Mouse (Mus musculus) CH12.LX (cell line): ENCODE measurements at regions not wholly inside any gene's neighbourhood (a gene's known extent, or its start where the extent isn't known, plus 50 kb on each side); places are given as distances from the start of the nearest gene placed in this dataset.

Source experiments
- DNase-seq: peaks from one replicate; pipeline ENCODE4 v3.0.0-alpha.2; 2013; ENCODE audit errors: extremely low read depth
- H3K27ac ChIP-seq: 2 replicates; pipeline ENCODE4 v1.5.1; 2012; ENCODE audit warnings: low read depth, mild to moderate bottlenecking, control low read depth, moderate library complexity; ENCODE audit not compliant: insufficient read depth
- H3K27me3 ChIP-seq: replicated peaks from 2 replicates; pipeline ENCODE3; 2012; ENCODE audit warnings: inconsistent platforms
- H3K36me3 ChIP-seq, 2 experiments: replicated peaks in 1 of 2; 2 replicates each; pipeline versions ENCODE3 to v1.6.1; 2012; ENCODE audit warnings: inconsistent platforms in 1 of 2, low read length in 1 of 2, mild to moderate bottlenecking in 1 of 2, mixed read lengths in 1 of 2, moderate library complexity in 1 of 2; ENCODE audit not compliant: control insufficient read depth in 1 of 2, insufficient read depth in 1 of 2
- H3K4me1 ChIP-seq, 2 experiments: 2 replicates each; pipeline ENCODE4 v1.6.1; 2012; ENCODE audit warnings: inconsistent platforms in 1 of 2, moderate library complexity in 1 of 2; ENCODE audit not compliant: insufficient read depth in 2 of 2, control insufficient read depth in 1 of 2
- H3K4me2 ChIP-seq: 2 replicates; pipeline ENCODE4 v1.6.1; 2012; ENCODE audit warnings: low read depth, mild to moderate bottlenecking, control low read depth; ENCODE audit not compliant: poor library complexity, insufficient read depth, severe bottlenecking
- H3K4me3 ChIP-seq, 3 experiments: fragments of 150-350 bp in 1 of 3; sonication (generic) in 1 of 3; replicated peaks in 1 of 3; 2 replicates each; pipeline versions ENCODE3 to v1.5.1; 2011 to 2012; ENCODE audit warnings: low read depth in 2 of 3, low read length in 2 of 3, mild to moderate bottlenecking in 2 of 3, moderate library complexity in 2 of 3, control low read depth in 1 of 3, improper control_type of control experiment in 1 of 3, inconsistent platforms in 1 of 3, mixed read lengths in 1 of 3; ENCODE audit not compliant: poor library complexity in 1 of 3
- H3K79me2 ChIP-seq: replicated peaks from 2 replicates; pipeline ENCODE4 v1.6.1; 2012; ENCODE audit warnings: mild to moderate bottlenecking, moderate library complexity; ENCODE audit not compliant: control insufficient read depth, poor library complexity, insufficient read depth, severe bottlenecking; ENCODE audit errors: extremely low read depth
- H3K9ac ChIP-seq: 2 replicates; pipeline ENCODE4 v1.6.1; 2012; ENCODE audit warnings: low read depth, mild to moderate bottlenecking, control low read depth, moderate library complexity; ENCODE audit not compliant: insufficient read depth
- H3K9me3 ChIP-seq: replicated peaks from 2 replicates; pipeline ENCODE3; 2012; ENCODE audit warnings: low read length, inconsistent platforms, mixed read lengths
- CHD2 ChIP-seq: IDR thresholded peaks from 2 replicates; pipeline ENCODE4 v1.6.1; 2011; ENCODE audit warnings: low read length, improper control_type of control experiment
- CTCF ChIP-seq, 2 experiments: IDR thresholded peaks in 1 of 2; conservative IDR thresholded peaks in 1 of 2; 2 replicates each; pipeline ENCODE4 v1.5.1; 2011 to 2012; ENCODE audit warnings: low read depth in 2 of 2, low read length in 2 of 2, improper control_type of control experiment in 1 of 2, inconsistent platforms in 1 of 2, mild to moderate bottlenecking in 1 of 2, moderate library complexity in 1 of 2
- E2F4 ChIP-seq: IDR thresholded peaks from 2 replicates; pipeline ENCODE4 v1.6.1; 2011; ENCODE audit warnings: low read depth, low read length, improper control_type of control experiment; ENCODE audit not compliant: insufficient replicate concordance
- GABPA ChIP-seq: IDR thresholded peaks from 2 replicates; pipeline ENCODE4 v1.6.1; 2012; ENCODE audit warnings: low read depth, low read length, improper control_type of control experiment, inconsistent platforms; ENCODE audit not compliant: insufficient replicate concordance
- JUN ChIP-seq: IDR thresholded peaks from 2 replicates; pipeline ENCODE4 v1.6.1; 2011; ENCODE audit warnings: low read depth, mild to moderate bottlenecking, low read length, improper control_type of control experiment, moderate library complexity; ENCODE audit not compliant: insufficient read depth
- JUND ChIP-seq: conservative IDR thresholded peaks from 2 replicates; pipeline ENCODE4 v1.6.1; 2011; ENCODE audit warnings: low read depth, low read length, improper control_type of control experiment
- KAT2A ChIP-seq: IDR thresholded peaks from 2 replicates; pipeline ENCODE4 v1.6.1; 2012; ENCODE audit warnings: low read length, improper control_type of control experiment, inconsistent platforms; ENCODE audit not compliant: insufficient replicate concordance
- MAZ ChIP-seq: IDR thresholded peaks from 2 replicates; pipeline ENCODE4 v1.6.1; 2012; ENCODE audit warnings: low read depth, mild to moderate bottlenecking, inconsistent platforms, low read length, improper control_type of control experiment, moderate library complexity
- MYC ChIP-seq: IDR thresholded peaks from 2 replicates; pipeline ENCODE4 v1.6.1; 2011; ENCODE audit warnings: low read depth, mild to moderate bottlenecking, improper control_type of control experiment, low read length
- NELFE ChIP-seq: IDR thresholded peaks from 2 replicates; pipeline ENCODE4 v1.6.1; 2011; ENCODE audit warnings: low read depth, low read length, improper control_type of control experiment
- PAX5 ChIP-seq: IDR thresholded peaks from 2 replicates; pipeline ENCODE4 v1.6.1; 2012; ENCODE audit warnings: low read length, inconsistent platforms, mixed read lengths
- POLR2A ChIP-seq: IDR thresholded peaks from 2 replicates; pipeline ENCODE4 v1.6.1; 2011; ENCODE audit warnings: low read depth, mild to moderate bottlenecking, improper control_type of control experiment, low read length
- POLR2AphosphoS2 ChIP-seq: IDR thresholded peaks from 2 replicates; pipeline ENCODE4 v1.6.1; 2011; ENCODE audit warnings: low read depth, low read length, improper control_type of control experiment
- RAD21 ChIP-seq: IDR thresholded peaks from 2 replicates; pipeline ENCODE4 v1.6.1; 2011; ENCODE audit warnings: low read depth, mild to moderate bottlenecking, low read length, improper control_type of control experiment, moderate library complexity
- SMC3 ChIP-seq: IDR thresholded peaks from 2 replicates; pipeline ENCODE4 v1.6.1; 2011; ENCODE audit warnings: low read depth, low read length, improper control_type of control experiment
- TBP ChIP-seq: conservative IDR thresholded peaks from 2 replicates; pipeline ENCODE4 v1.6.1; 2011; ENCODE audit warnings: low read depth, low read length, improper control_type of control experiment
- TCF12 ChIP-seq: IDR thresholded peaks from 2 replicates; pipeline ENCODE4 v1.6.1; 2014; ENCODE audit warnings: low read depth, mild to moderate bottlenecking, inconsistent platforms, low read length, improper control_type of control experiment
- UBTF ChIP-seq: IDR thresholded peaks from 2 replicates; pipeline ENCODE4 v1.6.1; 2012; ENCODE audit warnings: low read depth, mild to moderate bottlenecking, inconsistent platforms, low read length, improper control_type of control experiment, moderate library complexity
- ZC3H11A ChIP-seq: IDR thresholded peaks from 2 replicates; pipeline ENCODE4 v1.6.1; 2012; ENCODE audit warnings: low read depth, mild to moderate bottlenecking, inconsistent platforms, low read length, improper control_type of control experiment
- ZKSCAN1 ChIP-seq: IDR thresholded peaks from 2 replicates; pipeline ENCODE4 v1.6.1; 2012; ENCODE audit warnings: low read depth, inconsistent platforms, low read length, improper control_type of control experiment, borderline replicate concordance
- ZMIZ1 ChIP-seq: IDR thresholded peaks from 2 replicates; pipeline ENCODE4 v1.6.1; 2012; ENCODE audit warnings: low read depth, mild to moderate bottlenecking, inconsistent platforms, low read length, improper control_type of control experiment
- ZNF384 ChIP-seq: IDR thresholded peaks from 2 replicates; pipeline ENCODE4 v1.6.1; 2012; ENCODE audit warnings: low read depth, low read length, improper control_type of control experiment, inconsistent platforms
- dilution Hi-C: fragments of 300-500 bp; cut with MboI; formaldehyde crosslinking; loops from 2 replicates; pipeline ENCODE4 v1.14.3; 2020; ENCODE audit warnings: low sequenced_read_pairs; ENCODE audit not compliant: extremely low pct_unique_long_range_greater_than_20kb, extremely low pct_ligation_motif_present
- in situ Hi-C: fragments of 300-500 bp; cut with MboI; formaldehyde crosslinking; loops from 3 replicates; pipeline ENCODE4 v1.14.3; 2019; ENCODE audit warnings: low sequenced_read_pairs, low pct_ligation_motif_present, low pct_unique_long_range_greater_than_20kb, mixed read lengths

DNA sequence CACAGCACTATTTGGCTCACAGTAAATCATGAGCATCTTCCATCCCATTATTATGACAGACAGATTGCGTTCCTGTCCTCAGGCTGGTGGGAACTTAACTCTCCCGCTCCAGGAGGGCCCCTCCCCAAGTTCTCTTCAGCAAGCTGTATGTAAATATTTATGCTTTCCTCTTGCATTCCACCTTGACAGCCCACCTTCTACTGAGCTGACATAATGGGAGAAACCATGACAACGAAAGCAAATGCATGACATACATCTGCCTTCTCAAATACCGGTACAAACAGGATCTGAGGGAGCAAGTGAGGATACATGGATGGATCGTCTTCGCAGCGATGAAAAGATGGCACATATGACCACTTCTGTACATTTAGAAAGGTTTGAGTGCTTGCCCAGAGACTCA lies 125.4 kb upstream of the Nr4a3 start:
- TF ChIP-seq POLR2A, result no peak
- TF ChIP-seq TBP, result no peak
- TF ChIP-seq PAX5, result no peak
- TF ChIP-seq MAZ, result no peak
- TF ChIP-seq ZNF384, result no peak
- TF ChIP-seq E2F4, result no peak
- TF ChIP-seq GABPA, result no peak
- no peak for TF ChIP-seq ZMIZ1
- no peak for TF ChIP-seq ZC3H11A
- TF ChIP-seq CHD2, result no peak
- no peak for TF ChIP-seq CTCF (conservative IDR thresholded peaks at IDR 0.05 in 1 of 2, IDR thresholded peaks at IDR 0.05 in 1 of 2; ENCODE audit: low read depth in 2 of 2, low read length in 2 of 2)
- TF ChIP-seq NELFE, result no peak
- TF ChIP-seq JUN, result no peak
- TF ChIP-seq TCF12, result no peak
- TF ChIP-seq POLR2AphosphoS2, result no peak
- no peak for TF ChIP-seq SMC3
- no peak for TF ChIP-seq KAT2A
- TF ChIP-seq JUND, result no peak
- no peak for TF ChIP-seq RAD21
- no peaks in the 10 kb centered on the region for H3K79me2 ChIP-seq
- no peak for DNase-seq
- H3K27ac ChIP-seq, result no peak overlapping the region
- H3K4me3 ChIP-seq, result no peak overlapping the region
- no peaks in the 10 kb centered on the region for H3K36me3 ChIP-seq
- in situ Hi-C loops, result no loop called here
- H3K4me1 ChIP-seq, result peaks cover 2 to 4% of the 10 kb centered on the region in 2 experiments; a peak in 1 of 4 replicates
- no peaks in the 10 kb centered on the region for H3K9me3 ChIP-seq
- H3K9ac ChIP-seq, result no peak overlapping the region
- dilution Hi-C loops, result no loop called here
- no peaks in the 10 kb centered on the region for H3K27me3 ChIP-seq
- no peak overlapping the region for H3K4me2 ChIP-seq

GRCm38 (mm10) chr4:47931464-47931863 lies 113.5 kb upstream of the Nr4a3 start:
- H3K36me3 ChIP-seq, result no peaks in the 10 kb centered on the region
- dilution Hi-C loops, result no loop called here
- in situ Hi-C loops, result no loop called here
- H3K27me3 ChIP-seq, result no peaks in the 10 kb centered on the region
- H3K4me2 ChIP-seq, result no peak overlapping the region
- no peaks in the 10 kb centered on the region for H3K79me2 ChIP-seq
- H3K27ac ChIP-seq, result no peak overlapping the region
- no peak overlapping the region for H3K9ac ChIP-seq
- H3K9me3 ChIP-seq, result peaks cover 5% of the 10 kb centered on the region
- H3K4me1 ChIP-seq, result no peaks in the 10 kb centered on the region
- no peak for DNase-seq
- no peak for TF ChIP-seq MYC
- no peak for TF ChIP-seq ZNF384
- TF ChIP-seq UBTF, result no peak
- no peak for TF ChIP-seq ZKSCAN1
- no peak overlapping the region for H3K4me3 ChIP-seq
